Mouse (Mus musculus): ENCODE data around the gene Inpp5f.
A peak's percentile ranks its signal among the peaks of the same experiment; 100 is the strongest.
"Not testable (repeated sequence)": the region's sequence is repeated elsewhere in the genome, so short reads cannot be mapped to it uniquely, and the experiment has no call there.

Gene Inpp5f

GRCm38 (mm10) chr7:128596274-128596673 is 14.9 kb upstream of the Inpp5f start:
- DNase-seq, result no peak

DNA sequence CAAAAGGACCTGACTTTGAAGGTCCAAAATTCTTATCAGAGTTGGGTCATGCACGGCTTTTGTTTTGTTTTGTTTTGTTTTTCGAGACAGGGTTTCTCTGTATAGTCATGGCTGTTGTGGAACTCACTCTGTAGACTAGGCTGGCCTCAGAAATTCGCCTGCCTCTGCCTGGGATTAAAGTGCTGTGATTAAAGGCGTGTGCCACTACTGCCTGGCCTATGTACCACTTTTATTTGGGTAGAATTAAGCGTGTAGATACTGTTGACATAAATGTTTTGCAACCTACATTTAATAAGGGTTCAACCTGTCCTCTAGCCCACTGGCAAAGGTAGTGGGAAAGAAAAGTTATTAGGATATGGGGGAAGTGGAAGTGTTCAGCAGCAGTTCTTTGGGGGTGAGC is 12.1 kb upstream of the Inpp5f start:
- no peak for DNase-seq

- peak; percentile 80 for DNase-seq
Measured at GRCm38 (mm10) chr7:128601826-128602225, 9.3 kb upstream of the Inpp5f start.

- DNase-seq, result not testable (repeated sequence)
Measured at GRCm38 (mm10) chr7:128609936-128610335, 1.2 kb upstream of the Inpp5f start.

- no peak for DNase-seq
Measured at GRCm38 (mm10) chr7:128610490-128610889, 638 bp upstream of the Inpp5f start.

- peak; percentile 73 for DNase-seq
Measured at GRCm38 (mm10) chr7:128611799-128612411, 777 bp downstream of the Inpp5f start.

GRCm38 (mm10) chr7:128612521-128613181 is 1.5 kb downstream of the Inpp5f start:
- DNase-seq, result peak; percentile 75

DNA sequence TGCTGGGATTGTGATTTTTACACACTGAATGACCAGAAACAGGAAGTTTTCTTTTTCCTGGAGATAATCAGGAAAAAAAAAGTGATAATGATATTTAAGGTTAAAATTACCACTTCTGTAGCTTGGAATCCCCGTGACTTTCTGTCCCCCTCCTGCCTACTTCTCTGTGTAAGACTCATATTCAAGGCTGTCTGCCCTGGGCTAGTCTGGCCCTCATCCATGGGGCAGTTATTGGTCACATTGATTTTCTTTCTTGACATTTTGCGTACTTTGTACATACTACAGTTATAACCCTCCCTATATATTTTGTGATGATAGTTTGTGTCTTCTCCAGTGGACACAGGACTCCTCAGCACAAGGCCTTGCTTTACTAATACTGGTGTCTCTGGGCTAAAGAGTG is 2.5 kb downstream of the Inpp5f start:
- no peak for DNase-seq

- DNase-seq, result no peak
Measured at GRCm38 (mm10) chr7:128617587-128617986, 6.5 kb downstream of the Inpp5f start.

GRCm38 (mm10) chr7:128620178-128620577 is 9.1 kb downstream of the Inpp5f start:
- DNase-seq, result no peak

- peak; percentile 63 for DNase-seq
Measured at GRCm38 (mm10) chr7:128622266-128622961, 11.3 kb downstream of the Inpp5f start.

- DNase-seq, result no peak
Measured at GRCm38 (mm10) chr7:128622994-128623393, 11.9 kb downstream of the Inpp5f start.

DNA sequence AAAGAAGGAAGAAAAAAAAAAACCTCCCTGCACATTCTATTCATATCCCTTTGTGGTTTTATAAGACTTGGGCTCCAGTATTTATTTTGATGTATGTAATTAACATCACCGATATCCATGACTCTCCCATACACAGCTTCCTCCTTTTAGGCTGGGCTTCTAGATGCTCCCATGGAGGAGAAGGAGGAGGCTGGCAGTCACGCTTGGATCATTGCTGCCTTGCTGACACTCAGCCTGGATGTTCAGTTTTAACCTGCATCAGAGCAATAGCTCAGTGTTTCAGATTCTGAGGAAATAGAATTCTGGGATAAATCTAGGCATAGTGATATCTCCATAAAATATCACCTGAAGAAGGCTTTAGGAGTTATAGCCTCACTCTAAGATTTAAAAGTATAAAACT is 14.3 kb downstream of the Inpp5f start:
- DNase-seq, result no peak

DNA sequence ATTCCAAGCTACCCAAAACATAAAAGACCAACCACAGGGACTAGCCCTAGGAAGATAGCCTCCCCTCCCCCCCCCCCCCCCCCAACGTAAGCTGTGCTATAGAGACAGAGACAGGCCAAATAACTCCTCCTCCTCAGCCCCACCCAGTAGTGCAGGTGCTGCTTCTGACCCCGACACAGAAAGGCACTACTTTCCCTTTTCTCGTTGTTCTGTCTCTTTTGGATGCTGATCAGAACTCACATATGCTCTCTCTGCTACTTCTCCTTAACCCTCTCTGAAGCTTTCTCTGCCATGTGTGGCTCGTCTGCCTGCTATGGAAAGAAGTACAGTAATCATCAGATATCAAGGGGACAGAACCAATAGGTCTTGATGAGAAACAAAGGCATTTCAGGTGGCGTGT is 15.5 kb downstream of the Inpp5f start:
- no peak for DNase-seq

DNA sequence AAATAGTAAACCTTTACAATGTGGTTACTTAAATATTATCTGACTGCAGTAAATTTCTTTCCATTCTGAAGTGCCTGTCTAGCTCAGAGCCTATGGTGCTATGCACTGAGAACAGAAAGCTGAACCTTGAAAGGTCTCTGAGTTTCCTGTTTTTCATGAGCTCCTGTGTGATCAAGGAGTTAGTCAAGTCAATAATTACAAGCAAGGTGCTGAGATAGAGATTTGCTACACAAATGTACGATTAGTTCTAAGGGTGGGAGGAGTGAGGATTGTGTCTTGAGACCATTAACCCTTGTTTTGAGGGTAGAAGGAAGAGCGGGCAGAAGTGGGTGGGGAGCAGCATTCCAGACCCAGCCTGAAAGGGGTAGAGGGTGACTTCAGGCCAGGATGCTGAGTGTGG is 16.1 kb downstream of the Inpp5f start:
- DNase-seq, result peak; percentile 87

DNA sequence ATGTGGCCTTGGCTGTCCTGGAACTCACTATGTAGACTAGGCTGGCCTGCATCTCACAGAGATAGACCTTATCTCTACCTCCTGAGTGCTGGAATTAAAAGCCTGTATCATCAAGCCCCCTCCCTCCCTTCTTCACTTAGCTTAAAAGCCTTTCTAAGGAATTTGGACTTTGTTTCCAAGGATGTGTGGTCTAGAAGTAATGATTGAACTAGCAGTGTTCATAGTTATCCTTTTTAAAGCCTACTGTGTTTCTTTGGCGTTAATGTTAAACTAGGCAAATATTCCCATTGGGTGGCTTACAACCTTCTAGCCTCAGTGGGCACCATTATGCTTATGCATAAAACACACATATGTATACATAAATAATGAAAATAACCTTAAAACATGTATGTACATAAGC is 16.6 kb downstream of the Inpp5f start:
- DNase-seq, result peak; percentile 79

DNA sequence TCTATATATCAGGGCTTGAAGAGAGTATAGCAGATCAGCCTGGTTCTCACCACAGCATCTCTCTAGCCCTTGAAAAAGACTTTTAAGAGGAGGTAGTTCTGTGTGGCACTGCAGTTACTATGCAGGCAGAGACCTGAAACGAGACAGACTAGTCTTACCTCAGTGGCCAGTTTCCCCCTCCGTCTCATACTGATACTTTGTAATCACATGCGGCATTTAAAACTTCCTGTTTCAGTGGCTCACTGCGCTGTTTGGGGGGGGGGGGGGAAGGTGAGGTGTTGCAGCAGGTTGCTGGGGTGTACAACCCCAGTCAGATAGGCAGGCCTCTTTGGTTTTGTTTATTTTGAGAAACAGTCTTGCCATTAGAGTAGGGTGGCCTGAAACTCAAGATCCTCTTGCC is 22.0 kb downstream of the Inpp5f start:
- DNase-seq, result no peak

DNA sequence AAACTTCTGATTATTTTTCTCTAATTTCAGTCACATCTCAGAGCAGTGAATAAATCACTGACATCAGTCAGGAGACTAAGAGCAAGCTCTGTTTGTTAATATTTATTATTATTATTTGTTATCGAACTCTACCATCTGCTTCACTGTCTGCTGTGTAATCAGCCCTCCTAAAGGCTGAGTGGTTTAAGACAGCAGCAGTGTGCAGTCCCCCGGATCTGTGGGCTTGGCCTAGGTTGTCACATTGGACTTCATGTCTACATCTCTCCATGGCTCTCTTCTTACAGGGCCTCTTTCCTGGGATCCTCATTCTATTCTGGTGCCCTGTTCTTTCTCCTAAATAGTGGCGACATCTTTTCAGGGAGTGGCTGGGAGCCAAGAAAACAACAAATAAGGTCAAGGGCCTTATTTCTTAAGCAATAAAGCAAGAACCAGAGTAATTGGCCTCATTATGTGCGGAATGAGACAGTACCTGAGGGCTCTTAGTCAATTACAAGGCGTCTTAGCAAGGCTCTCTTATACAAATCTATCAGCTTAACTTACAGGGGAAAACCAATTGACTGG is 28.9 kb downstream of the Inpp5f start:
- no peak for DNase-seq

GRCm38 (mm10) chr7:128641571-128641970 is 30.4 kb downstream of the Inpp5f start:
- no peak for DNase-seq

- DNase-seq, result no peak
Measured at GRCm38 (mm10) chr7:128642386-128642785, 31.3 kb downstream of the Inpp5f start.

GRCm38 (mm10) chr7:128656970-128657369 is 45.8 kb downstream of the Inpp5f start:
- DNase-seq, result peak; percentile 37

- DNase-seq, result no peak
Measured at GRCm38 (mm10) chr7:128663906-128664305, 52.8 kb downstream of the Inpp5f start.

DNA sequence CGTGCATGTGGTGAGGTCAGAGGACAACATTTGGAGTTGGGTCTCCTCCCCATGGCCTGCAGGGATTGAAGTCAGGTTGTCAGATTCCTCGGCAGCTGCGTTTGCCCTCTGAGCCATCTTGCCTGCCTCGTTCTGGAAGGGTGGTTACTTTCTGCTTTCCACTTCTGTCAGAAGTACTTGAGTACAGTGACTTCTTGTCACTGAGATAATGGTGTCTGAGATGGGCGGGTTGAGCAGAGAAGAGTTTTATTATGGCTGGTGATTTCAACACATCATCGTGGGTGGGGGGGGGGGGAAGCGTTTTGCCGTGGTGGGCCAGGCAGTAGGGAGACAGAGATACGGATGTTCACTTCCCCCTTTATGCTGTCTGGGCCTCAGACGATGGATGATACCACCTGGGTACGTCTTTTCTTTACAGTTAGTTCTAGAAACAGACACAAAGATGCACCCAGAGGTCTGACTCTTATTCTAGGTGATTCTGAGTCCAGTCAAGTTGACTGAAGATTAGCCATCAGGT is 53.8 kb downstream of the Inpp5f start:
- DNase-seq, result no peak

GRCm38 (mm10) chr7:128667788-128668187 is 56.7 kb downstream of the Inpp5f start:
- no peak for DNase-seq

Measured in kidney, adult 9 months (tissue).